Mouse (Mus musculus) lung, embryonic 14.5 days (tissue): ENCODE measurements around the gene Sox10. TPM values are rescaled to one million over a fixed set of nuclear protein-coding genes. Genes with fewer than 3 reads are reported as not detected.

Experiments
- ATAC-seq: fragments of 200-750 bp; cut with Nextera tagmentation; 2 replicates; pipeline ENCODE4 v1.8.0; 2017; ENCODE audit warnings: mild to moderate bottlenecking, moderate TSS enrichment, moderate library complexity; ENCODE audit not compliant: insufficient read depth
- DNase-seq: peaks from one replicate; pipeline ENCODE4 v3.0.0-alpha.2; 2015
- H3K27ac ChIP-seq: fragments of 300-500 bp; sonication (generic); 2 replicates; pipeline ENCODE4 v1.5.1; 2014; ENCODE audit warnings: low read depth, mild to moderate bottlenecking, moderate library complexity
- H3K27me3 ChIP-seq: fragments of 300-500 bp; sonication (generic); 2 replicates; pipeline ENCODE4 v1.6.1; 2014; ENCODE audit warnings: low read length, control low read depth; ENCODE audit not compliant: insufficient read depth
- H3K36me3 ChIP-seq: fragments of 300-500 bp; sonication (generic); 2 replicates; pipeline ENCODE4 v1.6.1; 2014; ENCODE audit warnings: control low read depth; ENCODE audit not compliant: insufficient read depth
- H3K4me1 ChIP-seq: fragments of 300-500 bp; sonication (generic); 2 replicates; pipeline ENCODE4 v1.6.1; 2014; ENCODE audit warnings: antibody characterized with exemption, control low read depth; ENCODE audit not compliant: insufficient read depth
- H3K4me2 ChIP-seq: fragments of 300-500 bp; sonication (generic); 2 replicates; pipeline ENCODE4 v1.6.1; 2014; ENCODE audit warnings: mild to moderate bottlenecking
- H3K4me3 ChIP-seq: fragments of 300-500 bp; sonication (generic); 2 replicates; pipeline ENCODE4 v1.5.1; 2014; ENCODE audit warnings: low read depth, low read length
- H3K9ac ChIP-seq: fragments of 300-500 bp; sonication (generic); 2 replicates; pipeline ENCODE4 v1.6.1; 2014
- H3K9me3 ChIP-seq: fragments of 300-500 bp; sonication (generic); 2 replicates; pipeline ENCODE4 v1.6.1; 2016; ENCODE audit warnings: low read depth, low read length, control low read depth
- CTCF ChIP-seq: IDR thresholded peaks from 2 replicates; pipeline ENCODE4 v1.5.1; 2016; ENCODE audit warnings: antibody characterized with exemption, low read depth
- WGBS: fragments of 180-500 bp; shearing (Covaris S2); extraction: QIAGEN DNeasy Blood & Tissue Kit; methylation state at CpG from one replicate; pipeline ENCODE4 v1.1.7; 2014; 5-methylcytosine and 5-hydroxymethylcytosine counted together
- polyA plus RNA-seq: library from polyadenylated mRNA; unstranded; fragments of >200 nt; fragmentation: Nextera tagmentation; extraction: Ambion mirVana; gene quantifications from 2 replicates; pipeline ENCODE4 v1.2.1, GENCODE M21; 2014

Sox10 gene
- polyA plus RNA-seq: 0.37 and 0.79 TPM in 2 replicates

DNA sequence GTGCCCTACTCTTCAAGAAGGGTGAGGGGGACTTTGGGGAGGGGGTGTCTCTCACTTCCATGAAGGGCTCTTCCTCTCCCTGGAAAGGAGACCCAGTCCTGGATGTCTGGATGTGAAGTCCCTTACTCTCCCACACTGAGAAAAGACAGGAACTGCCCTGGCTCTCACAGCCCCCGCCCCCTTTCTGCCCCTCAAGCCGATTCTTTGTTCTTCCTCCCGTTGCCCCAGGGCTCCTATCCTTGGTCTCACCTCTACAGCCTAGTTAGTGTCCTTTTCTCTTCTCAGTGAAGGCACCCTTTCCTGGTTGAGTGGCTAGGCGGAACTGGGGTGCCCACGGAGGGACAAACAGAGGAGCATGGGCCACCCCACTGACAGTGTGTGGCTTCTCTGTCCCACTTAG, at the start of gene Sox10:
Gene Sox10, minus strand, starts transcription at position 101 of the 400 bp plus-strand sequence.
- H3K9me3 ChIP-seq: no peaks in the 10 kb centered on the region
- no peak within 1 kb of the TSS for H3K9ac ChIP-seq
- 55% methylated on average over 5 of the region's 5 CpGs for WGBS
- 0 out of 2 replicates have a peak within 1 kb of the TSS, but pooled peaks have one; percentile 18 for H3K4me3 ChIP-seq
- no peaks in the 10 kb centered on the region for H3K36me3 ChIP-seq
- H3K27ac ChIP-seq: no peak within 1 kb of the TSS
- no peak within 1 kb of the TSS for H3K4me2 ChIP-seq
- no peak for TF ChIP-seq CTCF
- peaks cover 47% of the 10 kb centered on the region for H3K27me3 ChIP-seq
- ATAC-seq: no peak
- H3K4me1 ChIP-seq: no peaks in the 10 kb centered on the region
- DNase-seq: no peak

DNA sequence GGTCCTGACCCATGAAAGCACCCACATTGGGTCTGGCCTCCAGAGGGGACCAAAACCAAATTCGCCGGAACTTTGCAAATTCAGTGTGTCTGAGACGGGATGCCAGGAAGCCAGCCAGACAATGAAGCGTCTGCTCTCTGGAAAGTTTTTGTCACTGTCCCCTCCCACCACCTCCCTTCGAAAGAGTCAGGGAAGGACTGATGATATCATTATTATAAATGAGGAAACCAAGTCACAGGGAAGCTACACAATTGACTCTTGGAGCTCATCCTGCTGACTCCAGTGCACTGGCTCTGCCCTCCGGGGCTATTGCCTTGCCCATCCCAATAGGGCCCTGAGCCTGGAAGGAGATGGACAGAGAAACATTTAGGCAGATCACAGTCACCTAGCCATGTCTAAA, 48.6 kb upstream of the Sox10 start:
- Histone ChIP-seq H3K27ac (no peak overlapping the region), H3K4me3 (no peak overlapping the region), H3K9ac (no peak overlapping the region), H3K4me1 (no peaks in the 10 kb centered on the region), H3K4me2 (no peak overlapping the region), H3K9me3 (no peaks in the 10 kb centered on the region), H3K36me3 (no peaks in the 10 kb centered on the region), H3K27me3 (no peaks in the 10 kb centered on the region)
- ATAC-seq: no peak
- WGBS: 58% methylated on average over 6 of the region's 6 CpGs
- TF ChIP-seq CTCF: no peak
- peak; percentile 24 for DNase-seq

DNA sequence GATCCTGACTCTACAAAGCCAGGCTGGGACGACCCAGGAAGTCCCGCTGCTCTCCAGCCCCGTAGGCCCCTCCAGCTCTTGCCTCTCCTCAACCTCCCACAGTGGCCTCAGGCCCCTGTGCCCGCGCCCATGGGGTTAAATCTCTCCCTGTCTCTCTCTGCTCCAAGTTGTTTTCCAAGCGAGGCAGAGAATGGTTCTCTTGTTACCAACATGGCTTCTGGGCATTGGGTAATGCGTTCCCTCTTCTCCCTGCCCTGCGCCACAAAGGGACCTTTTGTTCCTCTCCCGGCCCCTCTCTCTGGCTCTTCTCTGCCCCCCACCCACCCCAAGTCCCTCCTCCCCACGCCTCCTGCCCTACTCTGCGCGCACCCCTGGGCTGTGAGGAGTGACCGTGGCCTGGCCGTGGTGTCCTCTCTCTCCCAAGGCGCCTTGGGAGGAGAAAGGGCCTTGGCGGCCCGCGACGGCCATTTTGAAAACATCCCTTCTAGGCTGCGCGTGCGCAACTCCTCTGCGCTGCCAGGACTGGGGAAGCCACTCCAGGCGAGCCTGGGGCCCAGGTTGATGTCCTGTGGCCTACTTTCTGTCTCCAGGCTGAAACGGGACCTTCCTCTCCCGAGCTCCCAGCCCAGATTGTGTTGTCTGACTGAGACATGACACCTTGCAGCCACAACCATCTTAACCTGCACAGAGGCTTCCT, 47.9 kb upstream of the Sox10 start:
- Histone ChIP-seq H3K27ac (no peak overlapping the region), H3K9ac (no peak overlapping the region), H3K4me2 (no peak overlapping the region), H3K9me3 (no peaks in the 10 kb centered on the region), H3K36me3 (no peaks in the 10 kb centered on the region), H3K4me1 (no peaks in the 10 kb centered on the region), H3K4me3 (no peak overlapping the region), H3K27me3 (no peaks in the 10 kb centered on the region)
- WGBS: 85% methylated on average over 26 of the region's 26 CpGs
- DNase-seq (no peak), ATAC-seq (no peak)
- no peak for TF ChIP-seq CTCF

DNA sequence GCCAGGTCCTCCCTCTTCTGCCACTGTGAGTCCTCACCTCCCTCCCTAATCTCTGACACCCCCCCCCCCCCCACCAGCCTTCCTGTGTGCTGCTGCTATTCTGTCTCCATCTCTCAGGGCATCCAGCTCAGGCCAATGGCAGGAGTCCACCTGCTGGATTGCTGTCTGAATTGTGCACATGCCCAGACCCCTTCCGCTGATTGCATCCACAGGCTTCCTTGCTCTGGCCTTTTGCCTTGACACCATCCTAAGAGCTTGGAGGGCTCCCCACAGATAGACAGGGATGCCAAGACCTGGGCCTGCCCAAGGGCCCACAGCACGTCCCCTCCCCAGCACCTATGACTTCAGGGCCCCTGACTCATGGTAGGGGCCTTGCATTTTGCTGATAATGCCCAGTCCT, 45.3 kb upstream of the Sox10 start:
- ATAC-seq: no peak
- Histone ChIP-seq H3K4me3 (no peak overlapping the region), H3K27ac (no peak overlapping the region), H3K9me3 (no peaks in the 10 kb centered on the region), H3K4me1 (no peaks in the 10 kb centered on the region), H3K9ac (no peak overlapping the region), H3K27me3 (no peaks in the 10 kb centered on the region), H3K4me2 (no peak overlapping the region), H3K36me3 (no peaks in the 10 kb centered on the region)
- DNase-seq: no peak
- TF ChIP-seq CTCF: no peak
- 72% methylated on average over 2 of the region's 2 CpGs for WGBS

DNA sequence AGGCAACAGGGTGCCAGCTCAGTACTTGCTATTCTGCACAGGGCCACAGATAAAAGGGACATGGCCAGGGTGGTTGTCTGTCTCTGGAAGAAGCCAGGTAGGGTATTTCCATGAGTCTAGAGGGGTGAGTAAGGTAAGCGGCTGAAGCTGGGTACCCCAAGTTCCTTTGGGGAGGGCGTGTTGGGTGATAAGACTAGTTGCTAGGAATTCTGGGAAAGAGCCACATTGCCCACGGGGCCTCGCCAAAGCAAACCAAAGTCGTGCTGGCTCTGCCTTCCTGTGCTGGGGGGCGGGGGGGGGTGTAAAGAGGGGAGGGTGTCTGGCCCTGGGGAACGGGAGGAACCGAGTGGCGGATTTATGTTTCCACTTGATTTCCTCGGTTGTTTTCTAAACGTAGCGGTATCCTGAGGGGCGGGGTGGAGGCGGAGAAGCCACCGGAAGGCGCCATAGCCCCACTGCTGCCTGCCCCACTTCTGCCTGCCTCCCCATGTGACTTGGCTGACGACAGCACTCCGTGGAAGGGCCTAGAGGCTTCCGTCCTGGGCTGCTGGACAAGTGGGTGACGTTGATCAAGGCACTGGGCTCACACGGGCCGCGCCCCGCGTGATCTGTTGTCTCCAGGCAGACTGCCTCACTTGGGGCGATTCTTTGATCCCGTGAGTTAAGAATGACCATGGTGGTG, 43.9 kb upstream of the Sox10 start:
- no peak for TF ChIP-seq CTCF
- no peak for ATAC-seq
- 70% methylated on average over 27 of the region's 27 CpGs for WGBS

DNA sequence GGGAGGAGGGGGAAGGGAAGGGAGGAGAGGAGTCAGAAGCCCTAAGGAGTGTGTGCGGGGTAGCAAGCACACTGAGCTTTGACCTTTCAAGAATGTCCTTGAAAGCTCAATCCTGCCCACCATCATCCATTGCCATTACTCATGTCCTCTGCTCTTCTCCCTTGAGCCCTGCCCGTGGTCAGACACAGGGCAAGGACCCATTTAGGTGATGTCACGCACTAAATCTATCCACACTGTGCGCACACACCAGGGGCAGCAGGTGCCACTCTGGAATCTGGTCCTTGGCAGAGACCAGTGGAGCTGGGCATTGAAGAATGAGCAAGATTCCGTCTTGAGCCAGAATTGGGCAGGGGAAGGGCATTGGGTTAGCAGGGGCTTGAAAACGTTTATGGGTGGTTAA, 43.2 kb upstream of the Sox10 start:
- WGBS: 66% methylated on average over 6 of the region's 6 CpGs
- Histone ChIP-seq H3K27me3 (no peaks in the 10 kb centered on the region), H3K4me1 (no peaks in the 10 kb centered on the region), H3K27ac (no peak overlapping the region), H3K36me3 (no peaks in the 10 kb centered on the region), H3K4me2 (no peak overlapping the region), H3K9ac (no peak overlapping the region), H3K4me3 (no peak overlapping the region), H3K9me3 (no peaks in the 10 kb centered on the region)
- ATAC-seq (no peak), DNase-seq (no peak)
- no peak for TF ChIP-seq CTCF

More for the DNA sequence above, 43.9 kb upstream of the Sox10 start:
- Histone ChIP-seq H3K4me1 (no peaks in the 10 kb centered on the region), H3K9me3 (no peaks in the 10 kb centered on the region), H3K36me3 (no peaks in the 10 kb centered on the region), H3K4me3 (no peak overlapping the region), H3K4me2 (no peak overlapping the region), H3K9ac (no peak overlapping the region), H3K27ac (no peak overlapping the region), H3K27me3 (no peaks in the 10 kb centered on the region)
- no peak for DNase-seq

DNA sequence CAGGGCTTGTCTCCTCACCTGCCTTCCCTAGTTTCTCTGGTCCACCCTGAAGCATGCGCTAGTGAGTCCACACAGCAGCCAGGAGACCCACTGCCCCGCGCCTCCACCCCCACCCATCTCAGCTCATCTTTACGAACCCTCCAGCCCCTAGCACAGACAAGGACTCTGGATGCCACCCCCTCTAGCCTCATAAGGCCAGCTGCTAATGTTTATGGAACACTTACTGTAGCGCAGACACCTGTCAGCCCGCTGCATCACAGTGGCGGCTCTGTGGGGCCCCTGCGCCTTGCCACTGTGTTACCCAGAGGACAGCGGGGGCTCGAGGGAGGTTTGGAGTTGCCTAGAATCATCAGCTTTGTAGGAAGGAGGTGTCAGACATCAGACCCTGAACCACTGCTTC, 37.5 kb upstream of the Sox10 start:
- no peak for ATAC-seq
- no peaks in the 10 kb centered on the region for H3K27me3 ChIP-seq
- H3K9ac ChIP-seq: no peak overlapping the region; the same call in 1 of the 2 replicates

More for the DNA sequence above, 37.5 kb upstream of the Sox10 start:
- no peak overlapping the region for H3K4me2 ChIP-seq
- 0 out of 2 replicates have a peak, but pooled peaks cover 5% of the 10 kb centered on the region for H3K4me1 ChIP-seq
- WGBS: 9% methylated on average over 10 of the region's 10 CpGs
- TF ChIP-seq CTCF: no peak
- no peaks in the 10 kb centered on the region for H3K36me3 ChIP-seq
- peak; percentile 8 for DNase-seq
- H3K27ac ChIP-seq: no peak overlapping the region
- H3K9me3 ChIP-seq: no peaks in the 10 kb centered on the region
- no peak overlapping the region for H3K4me3 ChIP-seq
